Mouse (Mus musculus) cortical plate, adult 2 months (tissue): ENCODE results near the gene Mphosph9.

Experiments
- CTCF ChIP-seq: fragments of 200-500 bp; IDR thresholded peaks from 2 replicates; pipeline ENCODE4 v1.5.1; 2011; ENCODE audit warnings: mild to moderate bottlenecking, control low read depth, low read length; ENCODE audit not compliant: insufficient read depth; ENCODE audit errors: extremely low read depth
- POLR2A ChIP-seq: fragments of 200-500 bp; IDR thresholded peaks from 2 replicates; pipeline ENCODE4 v1.6.1; 2011; ENCODE audit warnings: mild to moderate bottlenecking, low read length, control low read depth; ENCODE audit not compliant: insufficient read depth; ENCODE audit errors: extremely low read depth

DNA sequence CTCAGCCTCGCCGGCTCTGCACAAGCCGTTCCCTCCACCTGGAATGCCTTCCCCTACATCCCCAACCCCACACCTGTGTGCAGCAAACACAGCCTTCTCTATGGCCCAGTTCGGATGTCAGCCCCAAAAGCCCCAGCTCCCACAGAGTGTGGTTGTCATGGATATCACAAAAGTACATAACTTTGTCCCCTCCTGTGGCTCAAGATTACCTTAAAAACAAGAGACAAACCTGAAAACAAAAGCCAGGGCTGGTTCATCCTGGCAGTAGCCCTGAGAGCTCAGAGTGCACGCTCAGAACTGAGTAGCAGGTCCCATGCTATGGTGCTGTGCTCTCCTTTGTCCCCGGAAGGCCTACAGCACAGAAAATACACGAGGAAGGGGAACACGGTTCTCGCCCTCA is 122.6 kb downstream of the Mphosph9 start:
- no peak for TF ChIP-seq CTCF
- no peak for TF ChIP-seq POLR2A
